Mouse (Mus musculus) myocyte (in vitro differentiated cells): ENCODE measurements around the gene Vamp9.

ENCODE experiments used
- CEBPB ChIP-seq: IDR thresholded peaks from 2 replicates; pipeline ENCODE4 v1.6.1; 2011; ENCODE audit warnings: mild to moderate bottlenecking, moderate library complexity; ENCODE audit not compliant: poor library complexity, insufficient read depth, severe bottlenecking
- E2F4 ChIP-seq: IDR thresholded peaks from one replicate; pipeline ENCODE4 v1.6.1; 2011; ENCODE audit warnings: mild to moderate bottlenecking, control low read depth, moderate library complexity; ENCODE audit not compliant: insufficient read depth
- MAX ChIP-seq: IDR thresholded peaks from one replicate; pipeline ENCODE4 v1.6.1; 2011; ENCODE audit warnings: low read depth, mild to moderate bottlenecking, control low read depth
- MYOD1 ChIP-seq, 3 experiments: IDR thresholded peaks; one replicate each; pipeline ENCODE4 v1.6.1; 2011; ENCODE audit warnings: control low read depth in 2 of 3, low read depth in 2 of 3, mild to moderate bottlenecking in 2 of 3, moderate library complexity in 1 of 3; ENCODE audit not compliant: insufficient read length in 2 of 3, control insufficient read depth in 1 of 3
- MYOG ChIP-seq, 3 experiments: IDR thresholded peaks; one replicate each; pipeline ENCODE4 v1.6.1; 2011; ENCODE audit warnings: control low read depth in 2 of 3, low read depth in 2 of 3, mild to moderate bottlenecking in 2 of 3; ENCODE audit not compliant: insufficient read length in 2 of 3, control insufficient read depth in 1 of 3, insufficient read depth in 1 of 3
- POLR2A ChIP-seq: IDR thresholded peaks from one replicate; pipeline ENCODE4 v1.6.1; 2011; ENCODE audit warnings: low read depth, mild to moderate bottlenecking, control low read depth, moderate library complexity; ENCODE audit not compliant: insufficient read length
- POLR2AphosphoS2 ChIP-seq: IDR thresholded peaks from one replicate; pipeline ENCODE4 v1.6.1; 2011; ENCODE audit warnings: low read depth, control low read depth; ENCODE audit not compliant: insufficient read length
- REST ChIP-seq: IDR thresholded peaks from one replicate; pipeline ENCODE4 v1.6.1; 2011; ENCODE audit warnings: mild to moderate bottlenecking, control low read depth, moderate library complexity; ENCODE audit not compliant: insufficient read depth, insufficient read length
- SRF ChIP-seq: IDR thresholded peaks from one replicate; pipeline ENCODE4 v1.6.1; 2011; ENCODE audit warnings: low read depth; ENCODE audit not compliant: control insufficient read depth, insufficient read length
- TCF12 ChIP-seq: IDR thresholded peaks from one replicate; pipeline ENCODE4 v1.6.1; 2011; ENCODE audit warnings: mild to moderate bottlenecking, control low read depth; ENCODE audit not compliant: poor library complexity, insufficient read depth, severe bottlenecking
- TCF3 ChIP-seq: IDR thresholded peaks from one replicate; pipeline ENCODE4 v1.6.1; 2011; ENCODE audit warnings: low read depth, control low read depth; ENCODE audit not compliant: insufficient read length
- USF1 ChIP-seq: IDR thresholded peaks from one replicate; pipeline ENCODE4 v1.6.1; 2011; ENCODE audit warnings: low read depth, mild to moderate bottlenecking, control low read depth, moderate library complexity

- TF ChIP-seq USF1 (no peak), POLR2A (no peak), MAX (no peak), MYOD1 (IDR thresholded peaks at IDR 0.05; ENCODE audit: control insufficient read depth in 1 of 3, insufficient read length in 2 of 3, low read depth in 2 of 3) (no peak), REST (no peak), CEBPB (no peak), TCF12 (no peak), POLR2AphosphoS2 (no peak), MYOG (IDR thresholded peaks at IDR 0.05; ENCODE audit: control insufficient read depth in 1 of 3, insufficient read depth in 1 of 3, insufficient read length in 2 of 3, low read depth in 2 of 3) (no peak), TCF3 (no peak), E2F4 (no peak), SRF (no peak)
Measured at GRCm38 (mm10) chr5:100000048-100000447, 94.0 kb downstream of the Vamp9 start.
